Mouse (Mus musculus) E14TG2a.4 (cell line): ENCODE measurements around the gene Arhgef2.

Source experiments
- CTCF ChIP-seq: conservative IDR thresholded peaks from 2 replicates; pipeline ENCODE4 v1.5.1; 2014; ENCODE audit warnings: low read length
- POU5F1 ChIP-seq: IDR thresholded peaks from 2 replicates; pipeline ENCODE4 v1.6.1; 2014; ENCODE audit warnings: low read length, borderline replicate concordance

DNA sequence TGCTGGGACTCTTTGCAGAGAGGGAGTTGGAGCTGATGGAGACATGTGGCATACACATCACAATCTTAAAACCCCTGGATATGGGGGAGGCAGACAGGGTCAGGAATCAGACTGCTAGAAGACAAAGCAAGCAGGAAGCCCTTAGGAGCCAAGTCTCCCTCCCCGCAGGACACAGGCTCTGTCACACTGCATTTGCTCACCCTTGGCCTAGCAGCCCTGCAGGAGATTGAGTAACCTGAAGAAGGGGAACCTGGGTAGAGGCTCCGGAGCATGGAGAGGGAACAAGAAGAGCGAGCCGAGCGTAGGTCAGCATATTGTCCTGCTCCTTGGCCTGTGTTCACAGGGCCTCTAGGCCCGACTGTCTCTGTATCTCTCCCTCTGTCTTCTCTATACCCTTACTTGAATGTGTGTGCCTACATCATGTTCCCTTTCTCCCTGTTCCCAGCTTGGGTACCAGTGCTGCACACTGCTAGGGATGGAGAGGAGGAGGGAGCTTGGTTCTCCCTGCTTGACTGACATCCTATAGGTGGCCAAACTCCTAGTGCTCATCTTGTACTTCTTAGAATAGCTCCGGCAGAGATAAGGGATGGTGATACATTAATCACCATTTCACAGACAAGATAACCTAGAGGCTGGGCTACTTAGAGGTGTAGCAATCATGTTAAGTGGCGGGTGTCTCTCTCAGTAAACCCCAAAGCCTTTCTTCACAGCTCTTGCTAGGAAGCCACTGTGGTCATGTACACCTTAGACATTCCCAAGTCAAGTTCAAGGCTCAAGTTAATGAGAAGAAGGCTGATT is 12.5 kb downstream of the Arhgef2 start:
- no peak for TF ChIP-seq CTCF
- no peak for TF ChIP-seq POU5F1
